Mouse (Mus musculus): ENCODE data around the gene Tmem216. TPM values are rescaled to one million over a fixed set of nuclear protein-coding genes. Genes with fewer than 3 reads are reported as not detected.

Tmem216 gene
- polyA plus RNA-seq, 1 experiment from 2014 or later: 46.6 TPM

DNA sequence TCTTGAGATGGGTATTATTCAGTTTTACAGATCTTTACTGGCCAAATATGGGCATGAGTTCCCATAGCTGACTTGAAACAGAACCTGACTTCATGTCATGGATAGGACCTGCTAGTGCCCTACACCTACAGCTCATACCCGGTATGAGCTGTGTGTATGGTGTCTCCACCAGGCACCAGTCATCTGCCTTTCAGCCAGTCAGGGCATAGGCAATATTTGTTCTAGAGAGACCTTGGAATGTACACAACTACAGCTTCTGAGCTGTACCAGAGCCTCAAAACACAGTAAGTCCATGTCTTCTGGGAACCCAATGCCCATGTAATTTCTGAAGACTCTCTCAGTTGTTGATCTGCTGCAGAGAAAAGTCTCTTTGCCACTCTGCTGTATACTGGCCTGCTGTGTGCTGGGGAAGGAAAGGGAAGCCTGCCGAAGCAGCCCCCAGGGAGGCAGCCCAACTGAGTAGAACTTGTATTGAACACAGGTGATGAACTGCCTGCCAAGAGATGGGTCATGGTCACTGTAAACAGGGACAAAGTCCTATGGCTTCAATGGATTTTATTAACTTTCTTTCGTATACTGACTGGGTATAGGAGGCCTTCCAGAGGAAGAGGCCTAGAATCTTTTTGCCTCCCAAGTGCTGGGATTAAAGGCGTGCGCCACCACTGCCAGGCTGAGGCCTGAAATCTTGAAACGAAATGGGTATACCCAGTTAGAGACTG is 35.8 kb upstream of the Tmem216 start:
- no peak overlapping the region for H3K27ac ChIP-seq (ENCODE audit: low read depth, low read length)
- no peak overlapping the region for H3K4me3 ChIP-seq (ENCODE audit: low read length)
- no peak overlapping the region for H3K9ac ChIP-seq (ENCODE audit: low read depth, low read length)
- peaks cover 14% of the 10 kb centered on the region for H3K36me3 ChIP-seq (ENCODE audit: control insufficient read depth, insufficient read depth, low read length)
- WGBS: 96% methylated on average over 6 of the region's 6 CpGs
- H3K27me3 ChIP-seq (replicated peaks; ENCODE audit: control insufficient read depth, insufficient read depth, low read length): no peaks in the 10 kb centered on the region
- no peak for ATAC-seq
- no peak overlapping the region for H3K4me2 ChIP-seq (ENCODE audit: low read length)
- no peaks in the 10 kb centered on the region for H3K4me1 ChIP-seq (ENCODE audit: control insufficient read depth, insufficient read depth, low read depth, low read length)
- no peaks in the 10 kb centered on the region for H3K9me3 ChIP-seq (ENCODE audit: control insufficient read depth, low read length)

DNA sequence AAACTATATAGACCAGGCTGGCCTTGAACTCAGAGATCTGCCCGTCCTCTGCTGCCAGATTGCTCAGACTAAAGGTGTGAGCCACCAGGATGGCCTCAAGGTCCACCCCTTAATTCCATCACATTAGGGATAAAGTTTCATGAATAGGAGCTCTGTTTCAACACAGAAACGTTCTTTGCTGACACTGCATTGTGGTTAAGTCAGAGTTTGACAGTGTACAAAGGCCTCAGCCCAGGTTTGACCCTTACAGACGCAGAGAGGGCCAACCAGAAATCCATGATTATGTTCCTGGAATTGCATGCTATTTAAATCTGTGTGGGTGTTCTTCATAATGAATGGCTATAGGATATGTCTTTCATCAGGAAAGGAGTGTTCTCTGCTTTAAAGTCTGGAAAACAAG is 34.3 kb upstream of the Tmem216 start:
- peaks cover 14% of the 10 kb centered on the region for H3K36me3 ChIP-seq (ENCODE audit: control insufficient read depth, insufficient read depth, low read length)
- ATAC-seq: no peak

DNA sequence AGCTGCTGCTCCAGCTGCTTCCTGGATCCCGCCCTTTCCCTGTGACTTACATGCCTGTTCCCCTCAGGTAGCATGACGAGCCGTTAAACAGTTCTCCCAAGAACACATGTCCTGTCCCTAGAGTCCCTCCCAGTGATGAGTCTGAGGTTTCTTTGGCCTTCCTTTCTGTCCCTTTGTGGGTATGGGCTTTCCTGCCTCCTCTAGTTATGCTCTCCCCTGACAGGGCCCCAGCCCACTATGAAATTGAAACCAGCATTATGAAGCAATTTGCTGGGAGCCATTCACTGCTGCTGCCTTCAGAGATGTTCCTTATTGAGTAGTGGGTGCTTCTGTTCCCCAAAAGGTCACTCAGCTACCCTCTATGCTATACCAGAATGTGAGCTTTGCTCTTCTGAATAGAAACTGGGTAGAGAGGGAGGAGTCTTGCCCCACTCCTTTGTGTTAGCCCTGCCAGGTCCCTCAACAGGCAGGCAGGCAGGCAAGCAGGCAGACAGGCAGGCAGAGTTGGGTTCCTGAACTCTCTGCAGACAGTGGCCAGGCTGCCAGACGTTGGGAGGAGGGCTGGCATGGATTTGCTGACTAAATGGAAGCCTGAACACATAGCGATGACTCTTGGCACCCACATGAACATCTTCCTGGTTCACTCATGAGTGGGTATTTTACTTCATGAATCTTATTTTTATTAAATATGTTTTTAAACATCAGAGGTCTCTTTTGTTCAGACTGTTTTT is 33.3 kb upstream of the Tmem216 start:
- 66% methylated on average over 5 of the region's 5 CpGs for WGBS
- H3K4me3 ChIP-seq (ENCODE audit: low read length): no peak overlapping the region
- H3K27me3 ChIP-seq (replicated peaks; ENCODE audit: control insufficient read depth, insufficient read depth, low read length): no peaks in the 10 kb centered on the region
- ATAC-seq: no peak
- H3K9me3 ChIP-seq (ENCODE audit: control insufficient read depth, low read length): no peaks in the 10 kb centered on the region
- no peak overlapping the region for H3K4me2 ChIP-seq (ENCODE audit: low read length)
- H3K36me3 ChIP-seq (ENCODE audit: control insufficient read depth, insufficient read depth, low read length): peaks cover 14% of the 10 kb centered on the region
- H3K9ac ChIP-seq (ENCODE audit: low read depth, low read length): no peak overlapping the region
- H3K4me1 ChIP-seq (ENCODE audit: control insufficient read depth, insufficient read depth, low read depth, low read length): no peaks in the 10 kb centered on the region
- H3K27ac ChIP-seq (ENCODE audit: low read depth, low read length): no peak overlapping the region

More for the DNA sequence above, 34.3 kb upstream of the Tmem216 start:
- Histone ChIP-seq H3K4me2 (ENCODE audit: low read length) (no peak overlapping the region), H3K9me3 (ENCODE audit: control insufficient read depth, low read length) (no peaks in the 10 kb centered on the region), H3K4me1 (ENCODE audit: control insufficient read depth, insufficient read depth, low read depth, low read length) (no peaks in the 10 kb centered on the region), H3K4me3 (ENCODE audit: low read length) (no peak overlapping the region), H3K27me3 (replicated peaks; ENCODE audit: control insufficient read depth, insufficient read depth, low read length) (no peaks in the 10 kb centered on the region), H3K27ac (ENCODE audit: low read depth, low read length) (no peak overlapping the region), H3K9ac (ENCODE audit: low read depth, low read length) (no peak overlapping the region)
- 72% methylated on average over 3 of the region's 3 CpGs for WGBS

DNA sequence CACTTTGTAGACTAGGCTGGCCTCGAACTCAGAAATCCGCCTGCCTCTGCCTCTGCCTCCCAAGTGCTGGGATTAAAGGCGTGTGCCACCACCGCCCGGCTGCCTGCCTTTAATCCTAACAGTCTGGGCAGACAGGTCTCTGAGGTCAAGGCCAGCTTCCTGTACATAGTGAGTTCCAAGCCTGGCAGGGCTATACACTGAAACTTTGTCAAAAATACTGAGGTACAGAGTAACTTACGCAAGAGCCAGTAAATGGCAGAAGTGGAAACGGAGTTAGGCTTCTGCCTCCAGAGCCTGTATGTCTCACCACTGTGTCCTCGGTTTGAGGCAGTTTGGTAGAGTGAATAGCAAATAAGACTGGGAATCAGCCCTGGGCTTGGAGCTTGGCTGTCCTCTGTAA is 31.2 kb upstream of the Tmem216 start:
- no peaks in the 10 kb centered on the region for H3K9me3 ChIP-seq (ENCODE audit: control insufficient read depth, low read length)
- H3K4me3 ChIP-seq (ENCODE audit: low read length): no peak overlapping the region
- H3K4me1 ChIP-seq (ENCODE audit: control insufficient read depth, insufficient read depth, low read depth, low read length): no peaks in the 10 kb centered on the region
- ATAC-seq: no peak
- 87% methylated on average over 8 of the region's 8 CpGs for WGBS
- H3K27ac ChIP-seq (ENCODE audit: low read depth, low read length): no peak overlapping the region
- no peak overlapping the region for H3K4me2 ChIP-seq (ENCODE audit: low read length)
- H3K9ac ChIP-seq (ENCODE audit: low read depth, low read length): no peak overlapping the region
- H3K27me3 ChIP-seq (replicated peaks; ENCODE audit: control insufficient read depth, insufficient read depth, low read length): no peaks in the 10 kb centered on the region
- H3K36me3 ChIP-seq (ENCODE audit: control insufficient read depth, insufficient read depth, low read length): peaks cover 9% of the 10 kb centered on the region; the same call in 1 of the 2 replicates

DNA sequence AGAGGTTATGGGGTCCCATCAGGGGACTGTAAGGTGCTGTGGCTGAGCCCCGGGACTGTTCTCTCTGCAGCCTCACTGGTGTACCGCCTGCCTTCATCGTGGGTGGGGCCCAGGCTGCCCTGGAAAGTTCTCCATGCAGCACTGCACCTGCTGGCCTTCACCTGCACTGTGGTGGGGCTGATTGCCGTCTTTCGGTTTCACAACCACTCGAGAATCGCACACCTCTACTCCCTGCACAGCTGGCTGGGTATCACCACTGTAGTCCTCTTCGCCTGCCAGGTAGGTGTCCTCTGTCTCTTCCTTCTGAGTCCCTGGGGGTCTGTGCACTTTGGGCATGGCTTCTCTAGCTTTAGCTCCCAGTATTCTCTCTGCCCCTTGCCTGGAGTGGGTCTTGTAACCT is 29.1 kb upstream of the Tmem216 start:
- Histone ChIP-seq H3K4me2 (ENCODE audit: low read length) (no peak overlapping the region), H3K27me3 (replicated peaks; ENCODE audit: control insufficient read depth, insufficient read depth, low read length) (no peaks in the 10 kb centered on the region), H3K9me3 (ENCODE audit: control insufficient read depth, low read length) (no peaks in the 10 kb centered on the region), H3K9ac (ENCODE audit: low read depth, low read length) (no peak overlapping the region), H3K36me3 (ENCODE audit: control insufficient read depth, insufficient read depth, low read length) (0 out of 2 replicates have a peak, but pooled peaks cover 3% of the 10 kb centered on the region), H3K27ac (ENCODE audit: low read depth, low read length) (no peak overlapping the region), H3K4me1 (ENCODE audit: control insufficient read depth, insufficient read depth, low read depth, low read length) (no peaks in the 10 kb centered on the region), H3K4me3 (ENCODE audit: low read length) (no peak overlapping the region)
- 93% methylated on average over 8 of the region's 8 CpGs for WGBS
- no peak for ATAC-seq

DNA sequence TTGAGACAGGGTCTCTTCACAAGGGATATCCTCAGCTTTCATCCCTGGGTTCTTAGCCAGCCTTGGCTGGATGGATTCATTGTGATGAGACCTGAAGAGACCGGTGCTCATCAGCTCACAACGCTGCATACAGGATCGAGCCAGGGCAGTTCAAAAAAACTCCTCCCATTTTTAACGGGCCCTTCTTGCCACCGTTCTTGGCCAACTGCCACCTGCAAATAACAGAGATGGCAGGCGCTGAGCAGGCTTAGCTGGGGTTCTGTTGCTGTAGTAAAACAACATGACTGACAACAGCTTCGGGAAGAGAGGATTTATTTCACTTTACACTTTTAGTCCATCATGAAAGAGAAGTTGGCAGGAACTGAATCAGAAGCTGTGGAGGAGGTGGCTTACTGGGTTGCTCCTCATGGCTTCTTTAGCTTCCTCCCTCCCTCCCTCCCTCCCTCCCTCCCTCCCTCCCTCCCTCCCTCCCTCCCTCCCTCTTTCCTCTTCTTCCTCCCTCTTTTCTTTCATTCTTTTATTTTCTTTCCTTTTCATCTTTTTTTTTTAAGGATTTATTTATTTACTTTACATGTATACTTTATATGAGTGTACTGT is 27.6 kb upstream of the Tmem216 start:
- Histone ChIP-seq H3K4me3 (ENCODE audit: low read length) (no peak overlapping the region), H3K9me3 (ENCODE audit: control insufficient read depth, low read length) (no peaks in the 10 kb centered on the region), H3K27me3 (replicated peaks; ENCODE audit: control insufficient read depth, insufficient read depth, low read length) (no peaks in the 10 kb centered on the region), H3K4me2 (ENCODE audit: low read length) (no peak overlapping the region), H3K9ac (ENCODE audit: low read depth, low read length) (no peak overlapping the region), H3K4me1 (ENCODE audit: control insufficient read depth, insufficient read depth, low read depth, low read length) (peaks cover under 1% of the 10 kb centered on the region; the same call in 1 of the 2 replicates), H3K27ac (ENCODE audit: low read depth, low read length) (no peak overlapping the region), H3K36me3 (ENCODE audit: control insufficient read depth, insufficient read depth, low read length) (0 out of 2 replicates have a peak, but pooled peaks cover 3% of the 10 kb centered on the region)
- 63% methylated on average over 7 of the region's 7 CpGs for WGBS
- ATAC-seq: no peak

DNA sequence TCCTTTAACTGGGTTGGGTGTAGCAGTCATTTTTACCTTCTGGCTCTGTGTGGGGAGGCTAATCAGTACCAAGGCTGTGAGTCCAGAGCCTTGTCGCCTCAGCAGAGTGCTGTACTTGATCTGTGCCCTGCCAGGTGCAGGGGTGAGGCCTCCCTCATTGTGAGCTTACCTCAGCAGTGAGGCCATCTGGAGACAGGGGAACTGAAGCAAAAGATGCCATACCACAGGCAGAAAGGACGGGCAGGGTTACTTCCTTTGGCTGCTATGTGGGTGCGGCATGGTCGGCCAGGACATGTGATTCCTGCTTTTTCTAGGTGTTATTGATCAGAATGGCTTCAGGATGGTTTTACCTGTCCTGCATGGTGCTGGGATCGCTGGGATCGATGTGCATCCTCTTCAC is 25.9 kb upstream of the Tmem216 start:
- H3K9me3 ChIP-seq (ENCODE audit: control insufficient read depth, low read length): no peaks in the 10 kb centered on the region
- H3K36me3 ChIP-seq (ENCODE audit: control insufficient read depth, insufficient read depth, low read length): no peaks in the 10 kb centered on the region
- H3K27ac ChIP-seq (ENCODE audit: low read depth, low read length): no peak overlapping the region
- peaks cover 7% of the 10 kb centered on the region for H3K4me1 ChIP-seq (ENCODE audit: control insufficient read depth, insufficient read depth, low read depth, low read length)
- no peak for ATAC-seq
- H3K4me2 ChIP-seq (ENCODE audit: low read length): no peak overlapping the region
- no peak overlapping the region for H3K9ac ChIP-seq (ENCODE audit: low read depth, low read length)
- 92% methylated on average over 6 of the region's 6 CpGs for WGBS
- no peak overlapping the region for H3K4me3 ChIP-seq (ENCODE audit: low read length)
- H3K27me3 ChIP-seq (replicated peaks; ENCODE audit: control insufficient read depth, insufficient read depth, low read length): no peaks in the 10 kb centered on the region

DNA sequence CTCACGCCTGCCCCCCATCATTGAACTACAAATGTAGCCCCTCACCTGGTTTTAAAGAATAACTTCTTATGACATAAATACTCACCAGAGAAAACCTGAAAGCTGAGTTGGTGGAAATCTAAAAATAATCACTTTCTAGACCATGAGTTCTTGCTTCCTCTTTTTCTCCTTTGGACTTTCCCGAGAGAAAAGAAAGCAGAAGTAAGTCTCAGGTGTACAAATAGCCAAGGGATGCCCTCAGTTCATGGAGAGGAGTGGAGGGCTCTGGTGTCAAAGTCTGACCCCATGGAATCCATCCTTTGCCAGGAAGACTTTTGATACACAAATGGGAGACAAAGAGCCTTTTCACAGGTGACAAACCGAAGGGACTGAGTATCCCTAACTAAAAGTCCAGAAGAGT is 24.7 kb upstream of the Tmem216 start:
- no peak for ATAC-seq

DNA sequence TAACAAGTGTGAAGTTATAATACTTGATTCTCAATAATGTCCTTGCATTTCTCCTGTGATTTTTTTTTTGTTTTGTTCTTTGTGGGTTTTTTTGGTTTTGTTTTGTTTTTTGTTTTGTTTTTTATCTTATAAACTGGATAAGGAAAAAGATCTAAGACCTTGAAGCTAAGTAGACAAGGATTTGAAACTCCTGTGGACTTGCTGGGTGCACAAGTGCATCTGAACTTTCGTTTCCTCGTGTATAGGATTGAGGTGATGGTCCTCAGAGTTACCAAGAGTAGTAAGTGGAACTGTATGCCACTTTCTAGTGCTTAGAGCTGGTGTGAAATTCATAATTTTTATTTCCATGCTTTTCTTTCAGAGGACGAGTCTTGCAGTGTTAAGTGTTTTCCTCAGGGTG is 24.1 kb upstream of the Tmem216 start:
- no peak for ATAC-seq
- Histone ChIP-seq H3K36me3 (ENCODE audit: control insufficient read depth, insufficient read depth, low read length) (0 out of 2 replicates have a peak, but pooled peaks cover under 1% of the 10 kb centered on the region), H3K9me3 (ENCODE audit: control insufficient read depth, low read length) (no peaks in the 10 kb centered on the region), H3K9ac (ENCODE audit: low read depth, low read length) (no peak overlapping the region), H3K4me3 (ENCODE audit: low read length) (no peak overlapping the region), H3K27me3 (replicated peaks; ENCODE audit: control insufficient read depth, insufficient read depth, low read length) (no peaks in the 10 kb centered on the region), H3K4me2 (ENCODE audit: low read length) (no peak overlapping the region), H3K4me1 (ENCODE audit: control insufficient read depth, insufficient read depth, low read depth, low read length) (peaks cover 15% of the 10 kb centered on the region), H3K27ac (ENCODE audit: low read depth, low read length) (no peak overlapping the region)
- WGBS: 87% methylated on average over 3 of the region's 3 CpGs

More for the DNA sequence above, 24.7 kb upstream of the Tmem216 start:
- H3K9ac ChIP-seq (ENCODE audit: low read depth, low read length): no peak overlapping the region
- H3K27ac ChIP-seq (ENCODE audit: low read depth, low read length): no peak overlapping the region
- no peaks in the 10 kb centered on the region for H3K27me3 ChIP-seq (replicated peaks; ENCODE audit: control insufficient read depth, insufficient read depth, low read length)
- peaks cover 13% of the 10 kb centered on the region for H3K4me1 ChIP-seq (ENCODE audit: control insufficient read depth, insufficient read depth, low read depth, low read length)
- no peak overlapping the region for H3K4me3 ChIP-seq (ENCODE audit: low read length)
- no peaks in the 10 kb centered on the region for H3K36me3 ChIP-seq (ENCODE audit: control insufficient read depth, insufficient read depth, low read length)
- no peaks in the 10 kb centered on the region for H3K9me3 ChIP-seq (ENCODE audit: control insufficient read depth, low read length)
- no peak overlapping the region for H3K4me2 ChIP-seq (ENCODE audit: low read length)
- WGBS: 89% methylated on average over 3 of the region's 3 CpGs

Measured in hindbrain, embryonic 16.5 days (tissue).